Mouse (Mus musculus) stomach, embryonic 16.5 days (tissue): ENCODE data around the gene Nr5a2. TPM values are rescaled to one million over a fixed set of nuclear protein-coding genes. Genes with fewer than 3 reads are reported as not detected.
A peak's percentile ranks its signal among the peaks of the same experiment; 100 is the strongest.

Experiments
- ATAC-seq: fragments of 200-750 bp; cut with Nextera tagmentation; 2 replicates; pipeline ENCODE4 v1.8.0; 2017; ENCODE audit warnings: moderate number of reproducible peaks, moderate TSS enrichment; ENCODE audit not compliant: insufficient read depth, low FRiP score
- H3K27ac ChIP-seq: fragments of 300-500 bp; sonication (generic); 2 replicates; pipeline ENCODE4 v1.5.1; 2014; ENCODE audit warnings: low read length
- H3K27me3 ChIP-seq: fragments of 300-500 bp; sonication (generic); 2 replicates; pipeline ENCODE4 v1.6.1; 2014; ENCODE audit warnings: low read length, control low read depth, mixed read lengths; ENCODE audit not compliant: control insufficient read depth, insufficient read depth
- H3K36me3 ChIP-seq: fragments of 300-500 bp; sonication (generic); 2 replicates; pipeline ENCODE4 v1.6.1; 2014; ENCODE audit warnings: low read length; ENCODE audit not compliant: control insufficient read depth, insufficient read depth
- H3K4me1 ChIP-seq: fragments of 300-500 bp; sonication (generic); 2 replicates; pipeline ENCODE4 v1.6.1; 2014; ENCODE audit warnings: low read length, control low read depth, mixed read lengths; ENCODE audit not compliant: control insufficient read depth, insufficient read depth
- H3K4me2 ChIP-seq: fragments of 300-500 bp; sonication (generic); 2 replicates; pipeline ENCODE4 v1.6.1; 2014; ENCODE audit warnings: low read depth, low read length, mixed read lengths
- H3K4me3 ChIP-seq: fragments of 300-500 bp; sonication (generic); replicated peaks from 2 replicates; pipeline ENCODE4 v1.5.1; 2014; ENCODE audit warnings: mild to moderate bottlenecking, low read length
- H3K9ac ChIP-seq: fragments of 300-500 bp; sonication (generic); 2 replicates; pipeline ENCODE4 v1.6.1; 2014; ENCODE audit warnings: low read length
- H3K9me3 ChIP-seq: fragments of 300-500 bp; sonication (generic); replicated peaks from 2 replicates; pipeline ENCODE4 v1.6.1; 2016; ENCODE audit warnings: low read length, control low read depth; ENCODE audit not compliant: control insufficient read depth
- WGBS: fragments of 180-500 bp; shearing (Covaris S2); extraction: QIAGEN DNeasy Blood & Tissue Kit; methylation state at CpG from one replicate; pipeline ENCODE4 v1.1.7; 2014; 5-methylcytosine and 5-hydroxymethylcytosine counted together
- polyA plus RNA-seq: library from polyadenylated mRNA; unstranded; fragments of >200 nt; fragmentation: Nextera tagmentation; extraction: Ambion mirVana; gene quantifications from 2 replicates; pipeline ENCODE4 v1.2.1, GENCODE M21; 2015

The Nr5a2 gene
- polyA plus RNA-seq, 1 experiment from 2014 or later = 4.1 TPM

- Histone ChIP-seq H3K36me3 (no peaks in the 10 kb centered on the region), H3K4me3 (no peak overlapping the region), H3K9me3 (no peaks in the 10 kb centered on the region), H3K27ac (no peak overlapping the region), H3K9ac (no peak overlapping the region), H3K27me3 (no peaks in the 10 kb centered on the region), H3K4me2 (no peak overlapping the region), H3K4me1 (no peaks in the 10 kb centered on the region; the same call in 1 of the 2 replicates)
- no peak for ATAC-seq
- WGBS = 83% methylated on average over 6 of the region's 6 CpGs
Measured at GRCm38 (mm10) chr1:136909494-136910037, 50.7 kb downstream of the Nr5a2 start.

GRCm38 (mm10) chr1:136898130-136898529 is 62.1 kb downstream of the Nr5a2 start:
- Histone ChIP-seq H3K4me1 (0 out of 2 replicates have a peak, but pooled peaks cover 12% of the 10 kb centered on the region), H3K36me3 (no peaks in the 10 kb centered on the region), H3K9ac (no peak overlapping the region), H3K27me3 (no peaks in the 10 kb centered on the region), H3K9me3 (no peaks in the 10 kb centered on the region; the same call in 1 of the 2 replicates), H3K4me2 (no peak overlapping the region), H3K27ac (no peak overlapping the region), H3K4me3 (no peak overlapping the region)
- peak; percentile 16; the same call in 1 of the 2 replicates for ATAC-seq
- WGBS = 87% methylated on average over 4 of the region's 4 CpGs

GRCm38 (mm10) chr1:136896351-136896750 is 63.9 kb downstream of the Nr5a2 start:
- 22% methylated on average over 6 of the region's 6 CpGs for WGBS
- H3K36me3 ChIP-seq = no peaks in the 10 kb centered on the region
- no peak overlapping the region for H3K9ac ChIP-seq
- no peak overlapping the region for H3K27ac ChIP-seq
- no peaks in the 10 kb centered on the region; the same call in 1 of the 2 replicates for H3K9me3 ChIP-seq
- no peak overlapping the region for H3K4me3 ChIP-seq
- H3K27me3 ChIP-seq = no peaks in the 10 kb centered on the region
- no peak overlapping the region; the same call in 1 of the 2 replicates for H3K4me2 ChIP-seq
- no peak for ATAC-seq
- H3K4me1 ChIP-seq = 0 out of 2 replicates have a peak, but pooled peaks cover 12% of the 10 kb centered on the region

DNA sequence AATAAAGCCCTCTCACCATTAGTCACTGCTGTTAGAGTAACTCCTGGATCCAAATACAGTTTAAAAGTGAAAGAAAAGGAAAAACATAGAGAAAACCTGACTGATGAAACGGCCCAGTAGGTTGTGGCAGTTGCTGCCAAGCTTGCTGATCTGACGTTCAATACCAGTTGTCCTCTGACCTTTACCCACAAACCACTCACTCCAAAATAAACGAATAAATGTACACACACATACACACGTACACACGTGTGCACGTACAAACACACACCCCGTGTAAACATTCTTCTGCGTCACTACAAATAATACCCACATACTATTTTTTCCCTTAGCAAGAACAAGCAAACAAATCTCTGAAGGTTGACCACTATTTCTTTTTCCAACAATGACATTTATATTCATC is 64.4 kb downstream of the Nr5a2 start:
- Histone ChIP-seq H3K4me2 (no peak overlapping the region; the same call in 1 of the 2 replicates), H3K4me1 (0 out of 2 replicates have a peak, but pooled peaks cover 12% of the 10 kb centered on the region), H3K4me3 (no peak overlapping the region), H3K27ac (peak overlapping the region; percentile 29; the same call in 1 of the 2 replicates), H3K9ac (no peak overlapping the region), H3K9me3 (no peaks in the 10 kb centered on the region), H3K27me3 (no peaks in the 10 kb centered on the region), H3K36me3 (no peaks in the 10 kb centered on the region)
- no peak for ATAC-seq
- WGBS = 57% methylated on average over 8 of the region's 8 CpGs

- Histone ChIP-seq H3K36me3 (no peaks in the 10 kb centered on the region), H3K9ac (no peak overlapping the region), H3K27me3 (no peaks in the 10 kb centered on the region), H3K4me2 (no peak overlapping the region), H3K9me3 (no peaks in the 10 kb centered on the region), H3K27ac (0 out of 2 replicates have a peak overlapping the region, but pooled peaks have one; percentile 7), H3K4me3 (no peak overlapping the region), H3K4me1 (0 out of 2 replicates have a peak, but pooled peaks cover 12% of the 10 kb centered on the region)
- 57% methylated on average over 2 of the region's 2 CpGs for WGBS
- no peak for ATAC-seq
Measured at GRCm38 (mm10) chr1:136894753-136895152, 65.5 kb downstream of the Nr5a2 start.

DNA sequence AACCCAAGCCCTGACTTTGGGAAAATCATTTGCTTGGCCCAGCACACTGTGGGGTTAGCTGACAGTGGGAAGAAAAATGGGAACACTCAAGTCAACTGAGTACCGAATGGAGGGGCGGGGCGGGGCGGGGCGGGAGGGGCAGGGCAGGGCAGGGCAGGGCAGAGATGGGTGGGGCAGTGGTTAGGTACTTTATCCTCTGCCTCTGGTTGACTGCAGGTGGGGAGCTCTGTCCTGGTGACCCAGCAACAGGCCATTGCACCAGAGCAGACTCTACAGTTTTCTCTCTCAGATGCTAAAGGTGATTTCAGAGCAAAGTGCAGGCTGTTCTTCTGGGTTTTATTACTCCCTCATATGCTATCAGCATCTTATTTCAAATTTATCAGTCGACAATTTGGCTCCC is 67.1 kb downstream of the Nr5a2 start:
- Histone ChIP-seq H3K4me3 (no peak overlapping the region), H3K9me3 (no peaks in the 10 kb centered on the region), H3K4me2 (no peak overlapping the region), H3K27ac (no peak overlapping the region), H3K9ac (no peak overlapping the region), H3K27me3 (no peaks in the 10 kb centered on the region), H3K36me3 (no peaks in the 10 kb centered on the region), H3K4me1 (0 out of 2 replicates have a peak, but pooled peaks cover 7% of the 10 kb centered on the region)
- 68% methylated on average over 6 of the region's 6 CpGs for WGBS
- ATAC-seq = peak; percentile 49; the same call in 1 of the 2 replicates

DNA sequence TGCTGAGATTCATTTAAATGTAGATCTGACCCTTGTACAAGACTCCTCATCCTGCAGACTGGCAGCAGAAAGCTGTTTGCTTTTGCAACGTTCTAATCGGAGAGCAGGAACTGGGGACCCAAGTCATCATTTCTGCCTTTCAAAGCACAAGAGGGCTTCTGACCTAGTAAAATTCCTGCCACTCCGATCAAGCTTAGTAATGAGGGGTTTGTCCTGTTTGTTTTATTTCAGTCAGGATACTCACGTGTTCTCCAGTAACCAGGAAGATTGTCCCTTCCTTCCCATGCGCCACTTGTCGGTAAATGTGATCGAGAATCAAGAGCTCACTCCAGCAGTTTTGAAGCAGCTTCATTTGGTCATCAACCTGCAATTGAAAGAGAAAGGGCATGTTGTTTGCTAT is 69.8 kb downstream of the Nr5a2 start:
- no peak overlapping the region for H3K4me2 ChIP-seq
- H3K4me3 ChIP-seq = no peak overlapping the region
- no peaks in the 10 kb centered on the region for H3K9me3 ChIP-seq
- 48% methylated on average over 7 of the region's 7 CpGs for WGBS
- no peak overlapping the region for H3K9ac ChIP-seq
- no peak for ATAC-seq
- H3K27ac ChIP-seq = no peak overlapping the region
- no peaks in the 10 kb centered on the region for H3K27me3 ChIP-seq
- H3K36me3 ChIP-seq = no peaks in the 10 kb centered on the region
- H3K4me1 ChIP-seq = 0 out of 2 replicates have a peak, but pooled peaks cover 2% of the 10 kb centered on the region

DNA sequence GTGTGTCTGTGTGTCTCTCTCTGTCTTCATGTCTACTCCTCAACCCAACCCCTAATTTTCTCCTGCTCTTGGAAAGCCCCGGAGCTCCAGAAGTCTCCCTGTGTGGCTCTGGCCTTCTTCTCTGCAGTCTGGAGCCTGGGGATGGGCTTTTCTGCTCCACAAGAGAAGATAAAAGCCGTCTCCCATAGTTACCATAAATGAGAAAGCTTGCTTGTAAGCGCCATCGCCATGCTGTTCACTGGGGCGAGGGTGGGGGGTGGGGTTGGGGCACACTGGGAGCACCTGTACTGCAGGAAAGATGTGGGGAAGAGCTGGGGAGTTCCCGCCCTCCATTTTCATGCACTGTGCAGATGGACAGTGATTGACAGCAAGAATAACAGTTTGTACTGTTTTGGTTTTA is 71.5 kb downstream of the Nr5a2 start:
- H3K9me3 ChIP-seq = no peaks in the 10 kb centered on the region

DNA sequence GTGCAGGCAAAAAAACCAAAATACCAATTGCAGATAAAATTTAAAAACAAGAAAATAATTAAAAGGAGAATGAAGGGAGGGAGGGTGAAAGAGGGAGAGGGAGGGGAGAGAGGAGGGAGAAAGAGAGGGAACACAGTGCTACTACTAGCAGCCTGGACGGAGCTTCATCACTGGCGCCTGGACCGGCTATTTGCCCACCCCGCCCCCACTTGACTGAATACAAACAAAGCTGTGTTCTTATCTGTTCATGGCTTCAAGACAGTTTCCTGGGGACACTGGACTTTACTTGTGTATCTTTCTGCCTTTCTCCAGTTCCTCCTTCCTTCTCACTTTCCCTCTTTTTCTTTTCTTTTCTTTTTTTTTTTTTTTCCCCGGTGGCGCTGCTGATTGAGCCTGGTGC is 73.6 kb downstream of the Nr5a2 start:
- H3K9me3 ChIP-seq = no peaks in the 10 kb centered on the region
- no peaks in the 10 kb centered on the region for H3K27me3 ChIP-seq
- no peak overlapping the region for H3K27ac ChIP-seq
- no peaks in the 10 kb centered on the region for H3K36me3 ChIP-seq
- no peak overlapping the region for H3K4me3 ChIP-seq
- H3K4me1 ChIP-seq = no peaks in the 10 kb centered on the region
- H3K9ac ChIP-seq = no peak overlapping the region
- no peak for ATAC-seq
- no peak overlapping the region for H3K4me2 ChIP-seq
- WGBS = 29% methylated on average over 6 of the region's 6 CpGs

More for the DNA sequence above, 71.5 kb downstream of the Nr5a2 start:
- no peak overlapping the region for H3K9ac ChIP-seq
- H3K36me3 ChIP-seq = no peaks in the 10 kb centered on the region
- no peak overlapping the region for H3K27ac ChIP-seq
- H3K4me2 ChIP-seq = no peak overlapping the region
- no peaks in the 10 kb centered on the region for H3K4me1 ChIP-seq
- 72% methylated on average over 6 of the region's 6 CpGs for WGBS
- no peaks in the 10 kb centered on the region for H3K27me3 ChIP-seq
- no peak overlapping the region for H3K4me3 ChIP-seq
- no peak for ATAC-seq
